Mouse (Mus musculus) spleen, adult 2 months (tissue): Measurements from ENCODE around the gene Myh14.

ENCODE experiments used
- CTCF ChIP-seq: fragments of 200-500 bp; IDR thresholded peaks from 2 replicates; pipeline ENCODE4 v1.5.1; 2011; ENCODE audit warnings: mild to moderate bottlenecking, inconsistent platforms; ENCODE audit not compliant: insufficient read depth, insufficient read length, insufficient replicate concordance; ENCODE audit errors: extremely low read depth
- POLR2A ChIP-seq: fragments of 200-500 bp; IDR thresholded peaks from 2 replicates; pipeline ENCODE4 v1.6.1; 2011; ENCODE audit warnings: low read depth, low read length, inconsistent platforms

- TF ChIP-seq CTCF = no peak
- TF ChIP-seq POLR2A = no peak
Measured at GRCm38 (mm10) chr7:44645256-44645655, 25.4 kb downstream of the Myh14 start.
